ENCODE assay signal across 11 mouse cellular contexts in the genomic region with DNA sequence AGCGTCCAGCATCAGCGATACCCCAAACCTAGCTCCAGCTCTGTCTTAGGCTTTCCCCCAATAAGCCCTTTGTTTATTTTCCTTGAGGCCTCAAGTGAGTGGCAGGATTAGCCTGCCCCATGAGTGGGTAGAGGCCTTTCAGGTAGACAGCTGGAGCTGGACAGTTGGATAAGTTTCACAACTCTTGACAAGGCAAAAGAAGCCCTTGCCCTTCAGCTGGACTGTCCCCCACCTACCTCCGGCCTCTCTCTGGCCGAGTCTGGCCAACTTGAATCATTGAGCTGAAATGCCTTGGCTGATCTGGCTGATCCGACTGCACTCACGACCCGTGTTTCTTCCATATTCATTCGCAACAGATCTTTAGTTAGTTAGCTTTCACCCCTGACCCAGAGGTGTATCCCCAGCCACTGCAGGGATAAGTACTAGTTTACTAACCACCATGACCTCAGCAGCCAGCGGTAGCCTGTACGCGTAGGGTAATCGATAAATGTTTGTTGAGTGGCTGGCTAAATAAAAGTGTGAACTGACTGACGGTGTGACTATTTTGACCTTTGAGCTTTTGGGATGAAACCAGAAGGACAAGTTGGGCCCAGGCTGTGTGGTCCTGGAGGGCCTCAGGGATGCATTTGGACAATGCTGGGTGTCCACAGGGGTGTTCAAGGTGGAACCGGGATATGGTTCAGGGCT. TPM values are rescaled to one million over a fixed set of nuclear protein-coding genes. Genes with fewer than 3 reads are reported as not detected.
DNase-seq lines count a peak whose midpoint lies in the region; ATAC-seq and TF ChIP-seq lines count a peak whose summit lies in the region.
"Had no signal": no experiment of that assay in that cellular context is flagged by ENCODE, and none has a peak within 500 bp of the region (broad histone marks: within the 10 kb centered on the region; RNA-seq: fewer than 3 reads in every experiment).

No protein-coding gene starts in this region.

- WGBS in hindbrain, embryonic 10.5 days = 75% methylated on average over 14 of the region's 14 CpGs
- WGBS in hindbrain, embryonic 14.5 days = 75% methylated on average over 14 of the region's 14 CpGs
- WGBS in midbrain, embryonic 10.5 days = 75% methylated on average over 14 of the region's 14 CpGs
- 74% methylated on average over 14 of the region's 14 CpGs for whole genome bisulfite sequencing in midbrain, postnatal 0 days
- 78% methylated on average over 14 of the region's 14 CpGs for WGBS in limb, embryonic 14.5 days

- ATAC-seq in hindbrain, embryonic 14.5 days (ENCODE audit: low FRiP score) = no peak
- no peak for ATAC-seq in midbrain, postnatal 0 days (ENCODE audit: low FRiP score)
- no peak for ATAC-seq in limb, embryonic 14.5 days (ENCODE audit: low FRiP score, low read depth)

- TF ChIP-seq POLR2A in limb, embryonic 14.5 days (IDR thresholded peaks at IDR 0.05; ENCODE audit: borderline replicate concordance, extremely low read depth, insufficient read depth, insufficient read length) = no peak

- no peak overlapping the region; the same call in 1 of the 2 replicates for H3K4me2 ChIP-seq in hindbrain, embryonic 14.5 days (replicated peaks)
- no peak overlapping the region for H3K4me2 ChIP-seq in midbrain, postnatal 0 days (ENCODE audit: low read depth, low read length, poor library complexity, severe bottlenecking)
- peak overlapping the region; percentile 60; the same call in 1 of the 2 replicates for H3K4me2 ChIP-seq in limb, embryonic 14.5 days (replicated peaks; ENCODE audit: low read depth, low read length, severe bottlenecking)

- H3K36me3 ChIP-seq in hindbrain, embryonic 10.5 days = no peaks in the 10 kb centered on the region
- H3K36me3 ChIP-seq in hindbrain, embryonic 14.5 days (replicated peaks; ENCODE audit: control insufficient read depth, insufficient read depth) = no peaks in the 10 kb centered on the region
- H3K36me3 ChIP-seq in midbrain, embryonic 10.5 days = no peaks in the 10 kb centered on the region
- H3K36me3 ChIP-seq in midbrain, postnatal 0 days (ENCODE audit: insufficient read depth, low read length) = no peaks in the 10 kb centered on the region
- no peaks in the 10 kb centered on the region for H3K36me3 ChIP-seq in limb, embryonic 14.5 days (ENCODE audit: control insufficient read depth, insufficient read depth, low read length)

- H3K9me3 ChIP-seq in hindbrain, embryonic 10.5 days = peaks cover 7% of the 10 kb centered on the region
- no peaks in the 10 kb centered on the region for H3K9me3 ChIP-seq in hindbrain, embryonic 14.5 days (ENCODE audit: control insufficient read depth, low read length)
- H3K9me3 ChIP-seq in midbrain, embryonic 10.5 days (replicated peaks) = peaks cover 3% of the 10 kb centered on the region; the same call in 1 of the 2 replicates
- no peaks in the 10 kb centered on the region for H3K9me3 ChIP-seq in midbrain, postnatal 0 days (ENCODE audit: low read length)
- H3K9me3 ChIP-seq in limb, embryonic 14.5 days (ENCODE audit: control insufficient read depth, low read length) = peaks cover 3% of the 10 kb centered on the region; the same call in 1 of the 2 replicates

- DNase-seq in hindbrain, embryonic 10.5 days (ENCODE audit: low spot score) = no peak
- no peak for DNase-seq in hindbrain, embryonic 14.5 days (ENCODE audit: low spot score)
- no peak for DNase-seq in midbrain, embryonic 10.5 days (ENCODE audit: low spot score)
- no peak for DNase-seq in midbrain, postnatal 0 days (ENCODE audit: low spot score)
- DNase-seq in limb, embryonic 14.5 days (ENCODE audit: low spot score) = no peak
- no peak for DNase-seq in thymus, adult 18-20 months
- DNase-seq in layer of hippocampus, adult 11-12 months (ENCODE audit: low spot score) = no peak
- DNase-seq: layer of hippocampus, adult 9-11 months had no signal

- H3K27me3 ChIP-seq in hindbrain, embryonic 10.5 days (ENCODE audit: insufficient read depth, poor library complexity, severe bottlenecking) = peaks cover 29% of the 10 kb centered on the region
- 0 out of 2 replicates have a peak, but pooled peaks cover 12% of the 10 kb centered on the region for H3K27me3 ChIP-seq in hindbrain, embryonic 14.5 days (ENCODE audit: control insufficient read depth, insufficient read depth, low read length)
- peaks cover 41% of the 10 kb centered on the region for H3K27me3 ChIP-seq in midbrain, embryonic 10.5 days (ENCODE audit: low read depth, poor library complexity, severe bottlenecking)
- H3K27me3 ChIP-seq in midbrain, postnatal 0 days (ENCODE audit: insufficient read depth, low read length) = peaks cover 4% of the 10 kb centered on the region; the same call in 1 of the 2 replicates
- no peaks in the 10 kb centered on the region for H3K27me3 ChIP-seq in limb, embryonic 14.5 days (ENCODE audit: control insufficient read depth, insufficient read depth, low read length)

- H3K9ac ChIP-seq in hindbrain, embryonic 14.5 days = no peak overlapping the region
- no peak overlapping the region for H3K9ac ChIP-seq in midbrain, postnatal 0 days (replicated peaks; ENCODE audit: low read length, poor library complexity, severe bottlenecking)
- H3K9ac ChIP-seq in limb, embryonic 14.5 days (ENCODE audit: low read depth, low read length, severe bottlenecking) = no peak overlapping the region

- TF ChIP-seq CTCF in midbrain, postnatal 0 days (IDR thresholded peaks at IDR 0.05) = no peak

- H3K4me1 ChIP-seq in hindbrain, embryonic 10.5 days (replicated peaks) = peaks cover 33% of the 10 kb centered on the region
- H3K4me1 ChIP-seq in hindbrain, embryonic 14.5 days (replicated peaks; ENCODE audit: control insufficient read depth, insufficient read depth, low read length) = peaks cover 4% of the 10 kb centered on the region; the same call in 1 of the 2 replicates
- peaks cover 27% of the 10 kb centered on the region for H3K4me1 ChIP-seq in midbrain, embryonic 10.5 days
- H3K4me1 ChIP-seq in midbrain, postnatal 0 days (ENCODE audit: insufficient read depth, low read length) = no peaks in the 10 kb centered on the region
- H3K4me1 ChIP-seq in limb, embryonic 14.5 days (ENCODE audit: control insufficient read depth, insufficient read depth, low read length) = 0 out of 2 replicates have a peak, but pooled peaks cover 8% of the 10 kb centered on the region

- no peak overlapping the region for H3K4me3 ChIP-seq in hindbrain, embryonic 10.5 days
- no peak overlapping the region for H3K4me3 ChIP-seq in hindbrain, embryonic 14.5 days (replicated peaks; ENCODE audit: low read length)
- H3K4me3 ChIP-seq in midbrain, embryonic 10.5 days = peak overlapping the region; percentile 46; the same call in 1 of the 2 replicates
- H3K4me3 ChIP-seq in midbrain, postnatal 0 days (ENCODE audit: low read depth, low read length) = no peak overlapping the region
- H3K4me3 ChIP-seq in limb, embryonic 14.5 days (replicated peaks; ENCODE audit: low read length) = 0 out of 2 replicates have a peak overlapping the region, but pooled peaks have one; percentile 29

- H3K27ac ChIP-seq in hindbrain, embryonic 10.5 days = 0 out of 2 replicates have a peak overlapping the region, but pooled peaks have one; percentile 6
- H3K27ac ChIP-seq in hindbrain, embryonic 14.5 days = no peak overlapping the region
- no peak overlapping the region for H3K27ac ChIP-seq in midbrain, embryonic 10.5 days (replicated peaks)
- no peak overlapping the region for H3K27ac ChIP-seq in midbrain, postnatal 0 days (ENCODE audit: low read depth, low read length)
- H3K27ac ChIP-seq in limb, embryonic 14.5 days (replicated peaks; ENCODE audit: low read depth, low read length) = no peak overlapping the region

RNA-seq across cellular contexts. Expression of a gene that starts 0.7 kb away (rescaled TPM):
- 0.71 and 1.1 TPM in 2 replicates for polyA plus RNA-seq in hindbrain, embryonic 10.5 days (2016; fragmentation: Nextera tagmentation; extraction: Ambion mirVana)
- not detected in 2 replicates for polyA plus RNA-seq in hindbrain, embryonic 14.5 days (2014; fragmentation: Nextera tagmentation; extraction: Ambion mirVana)
- 0.28 and 0.30 TPM in 2 replicates for polyA plus RNA-seq in midbrain, embryonic 10.5 days (2016; fragmentation: Nextera tagmentation; extraction: Ambion mirVana)
- 0.19 and 0.22 TPM in 2 replicates for total RNA-seq in midbrain, postnatal 0 days (2014; rRNA removed)
- 0.14 and 0.23 TPM in 2 replicates for polyA plus RNA-seq in midbrain, postnatal 0 days (2015; fragmentation: Nextera tagmentation; extraction: Ambion mirVana)
- polyA plus RNA-seq in limb, embryonic 14.5 days (2012; rRNA removed) = 5.2 and 6.0 TPM in 2 replicates
- 7.6 and 11.1 TPM in 2 replicates for polyA plus RNA-seq in limb, embryonic 14.5 days (2014; fragmentation: Nextera tagmentation; extraction: Ambion mirVana)
- total RNA-seq: CH12.LX had no signal
- polyA plus RNA-seq: testis, adult 2 months had no signal

RNA-seq across cellular contexts. Expression of a gene that starts 17.8 kb away (rescaled TPM):
- 1.1 and 2.8 TPM in 2 replicates for polyA plus RNA-seq in hindbrain, embryonic 10.5 days (2016; fragmentation: Nextera tagmentation; extraction: Ambion mirVana)
- not detected in 2 replicates for polyA plus RNA-seq in hindbrain, embryonic 14.5 days (2014; fragmentation: Nextera tagmentation; extraction: Ambion mirVana)
- 0.52 and 0.53 TPM in 2 replicates for polyA plus RNA-seq in midbrain, embryonic 10.5 days (2016; fragmentation: Nextera tagmentation; extraction: Ambion mirVana)
- not detected in 2 replicates for total RNA-seq in midbrain, postnatal 0 days (2014; rRNA removed)
- not detected in 2 replicates for polyA plus RNA-seq in midbrain, postnatal 0 days (2015; fragmentation: Nextera tagmentation; extraction: Ambion mirVana)
- 3.7 and 4.3 TPM in 2 replicates for polyA plus RNA-seq in limb, embryonic 14.5 days (2012; rRNA removed)
- polyA plus RNA-seq in limb, embryonic 14.5 days (2014; fragmentation: Nextera tagmentation; extraction: Ambion mirVana) = 9.5 and 10.9 TPM in 2 replicates
- total RNA-seq: CH12.LX; heart, postnatal 25 days had no signal

RNA-seq across cellular contexts. Expression of a gene that starts 54.7 kb away (rescaled TPM):
- 16.0 and 19.5 TPM in 2 replicates for polyA plus RNA-seq in hindbrain, embryonic 10.5 days (2016; fragmentation: Nextera tagmentation; extraction: Ambion mirVana)
- polyA plus RNA-seq in hindbrain, embryonic 14.5 days (2014; fragmentation: Nextera tagmentation; extraction: Ambion mirVana) = 14.3 and 15.1 TPM in 2 replicates
- polyA plus RNA-seq in midbrain, embryonic 10.5 days (2016; fragmentation: Nextera tagmentation; extraction: Ambion mirVana) = 13.1 and 15.8 TPM in 2 replicates
- 15.7 and 17.2 TPM in 2 replicates for total RNA-seq in midbrain, postnatal 0 days (2014; rRNA removed)
- 9.9 and 10.3 TPM in 2 replicates for polyA plus RNA-seq in midbrain, postnatal 0 days (2015; fragmentation: Nextera tagmentation; extraction: Ambion mirVana)
- 27.1 and 34.2 TPM in 2 replicates for polyA plus RNA-seq in limb, embryonic 14.5 days (2012; rRNA removed)
- polyA plus RNA-seq in limb, embryonic 14.5 days (2014; fragmentation: Nextera tagmentation; extraction: Ambion mirVana) = 16.7 and 17.7 TPM in 2 replicates
- total RNA-seq: CH12.LX had no signal

Comparison
In these comparisons a context has a peak if more than half of its experiments do, and no peak if none do; other contexts are left out.
1. H3K4me3 ChIP-seq: peak in midbrain, embryonic 10.5 days (single experiment) and limb, embryonic 14.5 days (single experiment); none in hindbrain, embryonic 10.5 days (single experiment), hindbrain, embryonic 14.5 days (single experiment) and midbrain, postnatal 0 days (single experiment).